Mouse (Mus musculus): ENCODE measurements around the gene H2-K1. TPM values are rescaled to one million over a fixed set of nuclear protein-coding genes. Genes with fewer than 3 reads are reported as not detected.
A peak's percentile ranks its signal among the peaks of the same experiment; 100 is the strongest.

Gene H2-K1
- polyA plus RNA-seq, 1 experiment = 166 TPM

- TF ChIP-seq CTCF (IDR thresholded peaks at IDR 0.05; ENCODE audit: borderline replicate concordance, insufficient read depth, low read length) (0 out of 2 replicates have a peak, but pooled peaks have one; percentile 18), POLR2A (IDR thresholded peaks at IDR 0.05; ENCODE audit: low read depth, low read length) (no peak)
- Histone ChIP-seq H3K4me1 (ENCODE audit: control insufficient read depth, insufficient read depth, low read length) (peaks cover 11% of the 10 kb centered on the region), H3K4me3 (ENCODE audit: insufficient read depth, low read length) (no peak overlapping the region), H3K27ac (ENCODE audit: insufficient read depth, low read length) (no peak overlapping the region)
Observed at GRCm38 (mm10) chr17:34034064-34034463, 33.9 kb upstream of the H2-K1 start.

- H3K4me3 ChIP-seq (ENCODE audit: insufficient read depth, low read length) = no peak overlapping the region
- peaks cover 17% of the 10 kb centered on the region for H3K4me1 ChIP-seq (ENCODE audit: control insufficient read depth, insufficient read depth, low read length)
- no peak overlapping the region for H3K27ac ChIP-seq (ENCODE audit: insufficient read depth, low read length)
- TF ChIP-seq POLR2A (IDR thresholded peaks at IDR 0.05; ENCODE audit: low read depth, low read length) (no peak), CTCF (IDR thresholded peaks at IDR 0.05; ENCODE audit: borderline replicate concordance, insufficient read depth, low read length) (no peak)
Observed at GRCm38 (mm10) chr17:34033441-34033840, 33.3 kb upstream of the H2-K1 start.

- H3K4me3 ChIP-seq (ENCODE audit: insufficient read depth, low read length) = peak overlapping the region; percentile 60
- TF ChIP-seq CTCF (IDR thresholded peaks at IDR 0.05; ENCODE audit: borderline replicate concordance, insufficient read depth, low read length) (no peak), POLR2A (IDR thresholded peaks at IDR 0.05; ENCODE audit: low read depth, low read length) (no peak; the same call in 1 of the 2 replicates)
- H3K27ac ChIP-seq (ENCODE audit: insufficient read depth, low read length) = no peak overlapping the region
- H3K4me1 ChIP-seq (ENCODE audit: control insufficient read depth, insufficient read depth, low read length) = peaks cover 18% of the 10 kb centered on the region
Observed at GRCm38 (mm10) chr17:34032806-34033205, 32.7 kb upstream of the H2-K1 start.

GRCm38 (mm10) chr17:34032174-34032632 is 32.1 kb upstream of the H2-K1 start:
- peaks cover 18% of the 10 kb centered on the region for H3K4me1 ChIP-seq (ENCODE audit: control insufficient read depth, insufficient read depth, low read length)
- TF ChIP-seq CTCF (IDR thresholded peaks at IDR 0.05; ENCODE audit: borderline replicate concordance, insufficient read depth, low read length) (no peak), POLR2A (IDR thresholded peaks at IDR 0.05; ENCODE audit: low read depth, low read length) (peak; percentile 70)

GRCm38 (mm10) chr17:34031465-34032173 is 31.5 kb upstream of the H2-K1 start, which contains the start of the genes Slc39a7 and Rxrb:
Slc39a7 (minus strand) TSS chr17:34031682.
Rxrb (plus strand) TSS chr17:34031812.
- peak within 1 kb of the TSS; percentile 86 for H3K27ac ChIP-seq (ENCODE audit: insufficient read depth, low read length)
- H3K4me3 ChIP-seq (ENCODE audit: insufficient read depth, low read length) = peak within 1 kb of the TSS; percentile 75
- no peak for TF ChIP-seq CTCF (IDR thresholded peaks at IDR 0.05; ENCODE audit: borderline replicate concordance, insufficient read depth, low read length)
- peak; percentile 73 for TF ChIP-seq POLR2A (IDR thresholded peaks at IDR 0.05; ENCODE audit: low read depth, low read length)
- peaks cover 20% of the 10 kb centered on the region for H3K4me1 ChIP-seq (ENCODE audit: control insufficient read depth, insufficient read depth, low read length)

More at GRCm38 (mm10) chr17:34032174-34032632, 32.1 kb upstream of the H2-K1 start:
- Histone ChIP-seq H3K4me3 (ENCODE audit: insufficient read depth, low read length) (peak overlapping the region; percentile 60), H3K27ac (ENCODE audit: insufficient read depth, low read length) (peak overlapping the region; percentile 63; the same call in 1 of the 2 replicates)

GRCm38 (mm10) chr17:34030861-34031326 is 30.7 kb upstream of the H2-K1 start:
- H3K4me1 ChIP-seq (ENCODE audit: control insufficient read depth, insufficient read depth, low read length) = peaks cover 22% of the 10 kb centered on the region
- H3K4me3 ChIP-seq (ENCODE audit: insufficient read depth, low read length) = peak overlapping the region; percentile 75
- TF ChIP-seq POLR2A (IDR thresholded peaks at IDR 0.05; ENCODE audit: low read depth, low read length) (peak; percentile 62), CTCF (IDR thresholded peaks at IDR 0.05; ENCODE audit: borderline replicate concordance, insufficient read depth, low read length) (no peak)
- peak overlapping the region; percentile 86 for H3K27ac ChIP-seq (ENCODE audit: insufficient read depth, low read length)

- peaks cover 24% of the 10 kb centered on the region for H3K4me1 ChIP-seq (ENCODE audit: control insufficient read depth, insufficient read depth, low read length)
Observed at GRCm38 (mm10) chr17:34029890-34030595, 29.9 kb upstream of the H2-K1 start.

GRCm38 (mm10) chr17:34029150-34029889 is 29.2 kb upstream of the H2-K1 start:
- TF ChIP-seq CTCF (IDR thresholded peaks at IDR 0.05; ENCODE audit: borderline replicate concordance, insufficient read depth, low read length) (no peak), POLR2A (IDR thresholded peaks at IDR 0.05; ENCODE audit: low read depth, low read length) (no peak)
- peaks cover 24% of the 10 kb centered on the region for H3K4me1 ChIP-seq (ENCODE audit: control insufficient read depth, insufficient read depth, low read length)
- peak overlapping the region; percentile 75 for H3K4me3 ChIP-seq (ENCODE audit: insufficient read depth, low read length)
- no peak overlapping the region for H3K27ac ChIP-seq (ENCODE audit: insufficient read depth, low read length)

More at GRCm38 (mm10) chr17:34029890-34030595, 29.9 kb upstream of the H2-K1 start:
- TF ChIP-seq POLR2A (IDR thresholded peaks at IDR 0.05; ENCODE audit: low read depth, low read length) (0 out of 2 replicates have a peak, but pooled peaks have one; percentile 27), CTCF (IDR thresholded peaks at IDR 0.05; ENCODE audit: borderline replicate concordance, insufficient read depth, low read length) (no peak)
- peak overlapping the region; percentile 86 for H3K27ac ChIP-seq (ENCODE audit: insufficient read depth, low read length)
- H3K4me3 ChIP-seq (ENCODE audit: insufficient read depth, low read length) = peak overlapping the region; percentile 75

Measured in embryonic fibroblast, embryonic 13.5 days (primary cell).